Mouse (Mus musculus) myocyte (in vitro differentiated cells): ENCODE measurements around the gene C2cd4c.

Experiments used
- CEBPB ChIP-seq: IDR thresholded peaks from 2 replicates; pipeline ENCODE4 v1.6.1; 2011; ENCODE audit warnings: mild to moderate bottlenecking, moderate library complexity; ENCODE audit not compliant: poor library complexity, insufficient read depth, severe bottlenecking
- E2F4 ChIP-seq: IDR thresholded peaks from one replicate; pipeline ENCODE4 v1.6.1; 2011; ENCODE audit warnings: mild to moderate bottlenecking, control low read depth, moderate library complexity; ENCODE audit not compliant: insufficient read depth
- MAX ChIP-seq: IDR thresholded peaks from one replicate; pipeline ENCODE4 v1.6.1; 2011; ENCODE audit warnings: low read depth, mild to moderate bottlenecking, control low read depth
- MYOG ChIP-seq, 3 experiments: IDR thresholded peaks; one replicate each; pipeline ENCODE4 v1.6.1; 2011; ENCODE audit warnings: control low read depth in 2 of 3, low read depth in 2 of 3, mild to moderate bottlenecking in 2 of 3; ENCODE audit not compliant: insufficient read length in 2 of 3, control insufficient read depth in 1 of 3, insufficient read depth in 1 of 3
- POLR2A ChIP-seq: IDR thresholded peaks from one replicate; pipeline ENCODE4 v1.6.1; 2011; ENCODE audit warnings: low read depth, mild to moderate bottlenecking, control low read depth, moderate library complexity; ENCODE audit not compliant: insufficient read length
- POLR2AphosphoS2 ChIP-seq: IDR thresholded peaks from one replicate; pipeline ENCODE4 v1.6.1; 2011; ENCODE audit warnings: low read depth, control low read depth; ENCODE audit not compliant: insufficient read length
- SRF ChIP-seq: IDR thresholded peaks from one replicate; pipeline ENCODE4 v1.6.1; 2011; ENCODE audit warnings: low read depth; ENCODE audit not compliant: control insufficient read depth, insufficient read length
- USF1 ChIP-seq: IDR thresholded peaks from one replicate; pipeline ENCODE4 v1.6.1; 2011; ENCODE audit warnings: low read depth, mild to moderate bottlenecking, control low read depth, moderate library complexity

DNA sequence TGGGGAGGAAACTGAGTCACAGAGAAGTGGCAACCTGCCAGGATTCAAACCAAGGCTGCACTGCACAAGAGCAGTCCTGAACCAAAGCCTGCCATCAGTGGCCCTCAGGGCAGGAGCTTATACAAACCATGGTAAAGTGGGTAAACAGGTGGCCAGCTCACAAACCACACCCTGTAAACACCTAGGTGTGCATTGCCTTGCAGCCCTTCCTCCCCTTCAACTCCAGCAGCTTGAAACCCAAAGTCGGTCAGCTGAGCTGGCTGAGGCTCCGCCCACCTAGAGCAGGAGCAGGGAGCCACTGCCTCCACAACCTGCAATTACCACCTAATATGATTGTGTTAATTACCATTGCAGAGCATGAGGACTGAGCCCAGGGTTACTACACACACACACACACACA lies 5.9 kb downstream of the C2cd4c start:
- TF ChIP-seq POLR2A (no peak), MYOG (IDR thresholded peaks at IDR 0.05; ENCODE audit: control insufficient read depth in 1 of 3, insufficient read depth in 1 of 3, insufficient read length in 2 of 3, low read depth in 2 of 3) (no peak), MAX (no peak), E2F4 (no peak), CEBPB (no peak), USF1 (no peak), SRF (no peak), POLR2AphosphoS2 (no peak)
